Mouse (Mus musculus): Measurements from ENCODE around the gene Fbxw8. TPM values are rescaled to one million over a fixed set of nuclear protein-coding genes. Genes with fewer than 3 reads are reported as not detected.

The Fbxw8 gene
- total RNA-seq, 2 experiments from 2014 or later, result 7.1 to 11.7 TPM

- ATAC-seq (ENCODE audit: poor library complexity, severe bottlenecking), result peak; percentile 51
Measured at GRCm38 (mm10) chr5:118027698-118028190, 127.5 kb downstream of the Fbxw8 start, which contains the start of gene Tesc. TSS of gene Tesc (plus strand) at chr5:118027743.

GRCm38 (mm10) chr5:118027101-118027697 lies 128.1 kb downstream of the Fbxw8 start:
- ATAC-seq (ENCODE audit: poor library complexity, severe bottlenecking), result no peak

DNA sequence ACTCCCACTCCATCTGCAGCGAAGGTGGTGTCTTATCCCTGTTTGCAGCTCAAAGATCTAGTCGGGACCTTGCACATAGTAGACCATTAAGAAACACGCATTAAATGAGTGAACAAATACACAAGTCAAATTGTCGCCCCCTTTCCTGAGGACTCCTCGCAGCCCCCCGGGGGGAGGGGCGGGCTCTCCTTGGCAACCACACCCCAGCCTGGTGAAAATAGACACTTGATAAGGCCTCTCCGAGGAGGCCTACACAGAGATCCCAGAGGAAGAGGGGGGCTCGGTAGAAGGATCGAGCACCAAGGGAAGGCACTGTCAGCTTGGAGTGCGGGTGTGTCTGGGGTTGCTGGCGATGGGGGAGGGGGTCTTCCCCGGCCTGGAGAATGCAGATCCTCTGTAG lies 128.9 kb downstream of the Fbxw8 start:
- no peak for ATAC-seq (ENCODE audit: poor library complexity, severe bottlenecking)

- 0 out of 2 replicates have a peak, but pooled peaks have one; percentile 4 for ATAC-seq (ENCODE audit: poor library complexity, severe bottlenecking)
Measured at GRCm38 (mm10) chr5:118025880-118026279, 129.4 kb downstream of the Fbxw8 start.

DNA sequence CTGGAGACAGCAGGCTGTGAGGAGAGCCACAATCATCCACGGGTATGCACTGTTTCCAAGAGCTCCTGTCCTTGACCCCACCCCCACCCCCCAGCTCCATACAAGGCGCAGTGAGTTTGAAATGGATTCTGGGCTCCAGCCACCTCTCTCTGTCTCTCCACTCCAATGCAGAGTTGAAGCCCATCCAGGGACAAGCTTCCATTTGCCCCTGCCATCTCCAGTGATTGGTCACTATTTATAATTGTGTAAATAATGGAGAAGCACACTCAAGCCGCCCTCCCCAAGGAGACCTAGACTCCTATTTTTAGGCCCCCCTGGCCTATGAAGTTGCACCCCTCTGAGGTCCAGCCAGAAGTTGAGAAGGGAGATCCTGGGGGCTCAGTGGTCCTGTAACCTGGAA lies 132.2 kb downstream of the Fbxw8 start:
- no peak for ATAC-seq (ENCODE audit: poor library complexity, severe bottlenecking)

DNA sequence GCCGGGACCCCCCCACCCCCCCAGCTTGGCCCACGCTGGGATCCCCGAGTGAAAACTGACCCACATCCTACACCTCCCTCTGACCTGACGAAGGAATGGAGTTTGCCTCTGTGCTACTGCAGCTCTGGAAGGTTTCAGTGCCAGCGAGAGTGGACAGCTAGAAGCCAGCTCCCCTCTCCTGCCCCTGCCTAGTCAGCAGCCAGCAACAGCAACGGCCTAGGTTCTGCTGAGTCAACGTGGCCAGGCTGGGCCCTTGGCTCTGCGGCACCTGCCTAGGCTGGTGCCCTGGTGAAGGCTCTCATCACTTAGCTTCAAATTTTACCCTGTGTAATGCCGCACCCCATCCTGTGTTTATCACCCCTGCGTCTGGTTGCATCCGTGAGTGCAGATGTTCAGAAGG lies 135.4 kb downstream of the Fbxw8 start:
- no peak for ATAC-seq (ENCODE audit: poor library complexity, severe bottlenecking)

- ATAC-seq (ENCODE audit: poor library complexity, severe bottlenecking), result no peak
Measured at GRCm38 (mm10) chr5:118017527-118017926, 137.7 kb downstream of the Fbxw8 start.

- ATAC-seq (ENCODE audit: poor library complexity, severe bottlenecking), result no peak
Measured at GRCm38 (mm10) chr5:118015669-118016068, 139.6 kb downstream of the Fbxw8 start.

DNA sequence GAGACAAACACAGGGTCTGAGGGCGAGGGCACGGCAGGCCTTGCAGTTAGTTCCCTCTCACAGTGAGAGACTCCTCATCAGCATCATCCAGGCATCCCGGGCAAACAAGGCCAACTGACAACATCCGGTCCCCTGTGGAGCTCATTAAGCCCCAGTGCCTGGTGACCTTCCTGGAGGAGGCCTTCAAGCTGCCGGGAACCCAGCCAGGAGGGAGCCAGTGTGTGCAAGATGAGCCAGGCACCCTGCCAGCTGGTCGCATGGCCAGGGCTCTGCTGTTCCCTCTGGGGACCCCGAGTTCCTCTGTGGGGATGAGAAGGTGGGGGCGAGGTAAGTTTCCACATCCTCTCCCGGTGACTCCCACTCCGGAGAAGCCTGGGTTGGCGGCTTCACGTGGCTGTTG lies 140.2 kb downstream of the Fbxw8 start:
- no peak for ATAC-seq (ENCODE audit: poor library complexity, severe bottlenecking)

Other genes starting within 250 kb of the Fbxw8 start
- gene Fbxo21, start 178.7 kb downstream of the Fbxw8 start, total RNA-seq (2015), result 2.0 and 3.1 TPM in 2 replicates
- 4.2 and 4.8 TPM in 2 replicates for gene Fbxo21, start 178.7 kb downstream of the Fbxw8 start, total RNA-seq (2017)
- 1.8 and 4.2 TPM in 2 replicates for gene Tesc, start 127.7 kb downstream of the Fbxw8 start, total RNA-seq (2015)
- gene Tesc, start 127.7 kb downstream of the Fbxw8 start, total RNA-seq (2017), result 2.2 and 2.4 TPM in 2 replicates
- not detected in 2 replicates for gene Hrk, start 9.2 kb upstream of the Fbxw8 start, total RNA-seq (2015)
- gene Hrk, start 9.2 kb upstream of the Fbxw8 start, total RNA-seq (2017), result not detected in 2 replicates
- gene Rnft2, start 89.7 kb upstream of the Fbxw8 start, total RNA-seq (2015), result 0.11 and 0.50 TPM in 2 replicates
- 1.5 TPM in 1 of 2 replicates, not detected in the other for gene Rnft2, start 89.7 kb upstream of the Fbxw8 start, total RNA-seq (2017)
- gene 2410131K14Rik, start 89.8 kb upstream of the Fbxw8 start, total RNA-seq (2015), result 1.8 and 1.9 TPM in 2 replicates
- 4.3 TPM in 2 replicates for gene 2410131K14Rik, start 89.8 kb upstream of the Fbxw8 start, total RNA-seq (2017)